Mouse (Mus musculus) liver, postnatal 0 days (tissue): ENCODE results near the gene Ms4a6b.

Source experiments
- CTCF ChIP-seq: sonication (generic); IDR thresholded peaks from 2 replicates; pipeline ENCODE4 v1.5.1; 2016; ENCODE audit warnings: antibody characterized with exemption, low read depth
- EP300 ChIP-seq: IDR thresholded peaks from 2 replicates; pipeline ENCODE4 v1.6.1; 2016; ENCODE audit warnings: antibody characterized with exemption, low read depth, mild to moderate bottlenecking

DNA sequence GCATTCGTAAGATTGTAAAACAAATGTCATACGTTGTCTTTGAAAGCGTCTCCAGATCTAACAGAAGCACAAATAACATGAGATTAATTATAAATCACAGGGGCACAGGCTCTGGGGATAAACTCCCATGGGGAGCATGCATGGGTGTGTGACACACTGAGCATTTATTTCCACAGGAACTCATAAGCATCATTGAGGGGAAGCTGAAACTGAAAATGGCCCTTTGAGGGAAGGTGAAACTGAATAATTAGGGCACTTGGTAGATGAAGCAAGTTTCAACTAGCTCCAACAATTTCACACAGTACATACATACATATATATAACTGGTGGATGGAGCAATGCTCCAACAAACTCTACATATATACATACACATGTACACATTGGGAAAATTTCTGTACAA lies 21.8 kb upstream of the Ms4a6b start:
- TF ChIP-seq CTCF (no peak), EP300 (no peak)
